Mouse (Mus musculus) skeletal muscle tissue, adult 2 months (tissue): ENCODE results near the gene Pcdh17.

Experiments
- DNase-seq: peaks from one replicate; pipeline ENCODE4 v3.0.0-alpha.2; 2012; ENCODE audit warnings: low read depth, low spot score

Pcdh17 gene

DNA sequence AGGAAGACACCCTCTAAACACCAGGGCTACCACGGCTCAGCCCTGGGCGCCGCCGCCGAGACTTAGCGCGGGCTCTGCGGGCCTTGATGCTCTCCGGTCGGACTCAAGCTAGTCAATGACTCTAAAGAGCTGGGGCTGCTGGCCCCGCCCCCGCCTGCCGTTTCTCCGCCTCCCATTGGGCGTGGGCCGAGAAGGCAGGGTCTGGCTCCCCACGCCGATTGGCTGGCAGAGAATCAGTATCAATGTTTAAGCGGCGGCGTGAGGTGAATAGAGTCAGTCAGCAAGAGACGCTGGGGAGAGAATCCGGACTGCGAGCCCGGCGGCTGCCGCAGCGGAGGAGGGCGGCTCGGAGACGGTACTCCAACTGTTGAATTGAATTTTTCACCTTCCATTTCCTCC, at the start of gene Pcdh17:
Gene Pcdh17, plus strand, starts transcription at position 276 of the 399 bp plus-strand sequence.
- DNase-seq, result peak; percentile 79

DNA sequence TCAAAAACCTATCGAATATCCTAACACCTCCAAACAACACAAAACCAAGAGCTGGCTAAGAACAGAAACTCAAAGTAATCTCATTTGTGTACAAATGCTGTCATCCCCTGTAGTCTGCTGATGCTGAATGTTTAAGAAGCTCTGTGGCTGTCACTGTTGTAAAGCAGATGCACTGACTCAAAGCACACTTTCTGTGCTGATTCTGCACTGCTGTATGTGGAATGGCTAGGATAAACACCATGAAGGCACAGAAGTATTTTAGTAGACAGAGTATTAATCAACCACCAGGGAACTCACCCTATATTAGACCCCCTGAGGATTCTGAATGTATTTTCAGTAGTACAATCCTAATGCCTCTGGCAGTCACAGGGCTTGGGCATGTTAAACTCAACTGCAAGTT, 46.2 kb upstream of the Pcdh17 start:
- DNase-seq, result no peak

DNA sequence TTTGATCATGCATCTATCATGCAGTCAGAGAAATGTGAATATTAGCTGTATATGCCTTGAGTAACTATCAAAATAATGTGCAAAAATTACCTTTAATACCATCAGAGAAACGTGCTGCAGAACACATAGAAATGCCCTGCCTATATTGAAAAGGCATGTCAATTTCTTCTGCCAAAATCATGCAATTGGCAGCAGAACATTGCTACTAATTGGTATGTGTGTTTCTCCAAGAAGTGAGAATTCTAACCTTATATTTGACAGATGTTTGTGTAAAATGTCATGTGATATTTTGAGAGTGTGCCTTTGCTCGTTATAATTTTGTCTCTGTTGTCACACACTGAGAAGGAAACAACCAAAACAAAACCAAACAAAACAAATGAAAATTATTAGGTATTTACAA, 18.6 kb upstream of the Pcdh17 start:
- DNase-seq, result no peak

DNA sequence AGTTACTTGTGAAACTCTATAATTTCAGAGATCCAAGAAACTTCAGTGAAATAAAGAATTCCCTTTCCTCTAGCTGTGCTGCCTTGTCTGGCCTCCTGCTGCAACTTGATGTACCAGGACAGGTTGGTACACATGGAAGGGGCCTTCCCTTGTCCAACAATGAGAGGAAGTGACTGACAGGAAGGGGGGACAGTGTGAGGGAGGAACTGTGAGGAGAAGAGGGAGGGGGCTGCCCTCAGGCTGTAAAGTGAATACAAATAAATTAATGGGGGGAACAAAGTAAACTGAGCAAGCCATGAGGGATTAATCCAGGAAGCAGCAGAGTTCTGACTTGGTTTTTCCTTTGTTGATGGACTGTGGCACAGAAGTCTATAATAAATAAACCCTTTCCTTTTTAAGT, 16.7 kb upstream of the Pcdh17 start:
- DNase-seq, result no peak

DNA sequence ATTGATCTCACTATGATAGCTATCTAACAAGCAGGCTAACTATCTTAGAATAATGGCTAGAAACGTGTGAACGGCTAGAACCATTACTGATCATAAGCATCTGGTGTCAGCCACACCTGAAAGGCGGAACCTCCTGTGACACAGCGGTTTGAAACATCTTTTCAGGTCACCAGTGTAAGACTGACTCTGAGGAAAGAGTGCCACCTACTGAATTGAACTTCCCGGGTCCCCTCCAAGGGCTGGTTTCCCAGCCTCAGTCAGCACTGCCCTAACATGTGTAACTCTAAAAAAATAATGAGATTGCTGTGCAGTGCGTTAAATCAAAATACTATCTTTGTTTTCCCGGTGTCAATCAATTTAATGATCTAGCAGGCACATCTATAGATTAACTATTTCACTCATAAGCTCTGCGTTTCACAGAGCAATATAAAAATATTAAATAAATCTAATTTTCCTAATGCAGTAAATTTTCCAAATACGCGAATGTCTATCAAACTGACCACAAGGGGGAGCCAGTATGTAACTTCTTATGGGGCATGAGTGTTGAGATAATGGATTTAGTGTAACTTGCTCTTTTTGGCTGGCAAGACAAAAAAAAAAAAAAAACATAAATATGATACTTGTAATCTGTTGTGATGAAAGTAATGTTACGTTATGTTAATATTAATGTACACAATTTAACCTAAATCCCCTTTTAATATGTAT, 5.1 kb upstream of the Pcdh17 start:
- no peak for DNase-seq

DNA sequence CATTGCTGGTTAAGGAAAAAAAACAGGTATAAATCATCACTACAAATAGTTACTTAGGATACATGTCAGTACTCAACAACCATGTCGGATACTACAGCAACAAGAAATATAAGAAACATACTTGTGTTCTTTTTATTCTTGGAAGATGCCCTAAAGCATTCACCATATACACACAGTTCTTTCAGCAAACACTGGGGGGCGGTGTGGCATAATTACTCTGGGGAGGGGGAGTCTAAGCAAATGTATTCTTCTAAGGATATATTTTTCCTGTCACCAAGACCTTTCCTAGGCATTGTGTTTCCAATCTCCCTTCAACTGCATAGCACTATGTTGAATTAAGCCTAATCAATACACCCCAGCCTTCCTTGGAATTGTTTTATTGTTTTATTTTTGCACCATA, 2.5 kb upstream of the Pcdh17 start:
- no peak for DNase-seq

DNA sequence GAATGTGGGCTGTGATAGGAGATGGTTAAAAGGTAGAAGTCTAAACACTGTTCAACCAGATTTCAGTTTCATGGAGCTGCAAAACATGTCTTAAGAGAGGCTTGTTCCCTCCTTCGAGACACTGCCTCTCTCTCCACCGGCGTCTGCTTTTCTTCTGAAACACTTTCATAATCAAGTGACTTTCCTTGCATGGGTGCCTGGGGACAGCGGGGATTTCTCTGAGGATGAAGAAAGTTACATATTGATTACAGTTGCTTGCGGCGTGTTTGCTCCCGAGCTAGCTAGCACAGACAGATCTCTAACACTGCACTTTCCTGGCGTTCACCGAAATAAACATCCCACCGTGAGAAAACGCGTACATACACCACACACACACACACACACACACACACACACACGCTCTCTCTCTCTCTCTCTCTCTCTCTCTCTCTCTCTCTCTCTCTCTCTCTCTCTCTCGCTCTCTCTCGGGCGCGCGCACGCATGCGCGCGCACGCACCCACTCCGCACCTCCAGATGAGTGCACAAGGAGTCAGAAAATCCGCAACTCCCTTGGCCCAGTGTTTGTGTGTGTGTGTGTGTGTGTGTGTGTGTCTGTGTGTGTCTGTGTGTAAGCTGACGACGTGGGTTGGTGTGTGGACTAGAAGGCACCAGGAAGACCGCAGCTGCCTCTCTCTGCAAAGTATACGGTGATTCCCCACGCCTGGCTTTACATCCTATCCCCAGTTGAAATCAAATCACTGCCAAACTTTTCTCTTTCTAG, 655 bp upstream of the Pcdh17 start:
- no peak for DNase-seq

DNA sequence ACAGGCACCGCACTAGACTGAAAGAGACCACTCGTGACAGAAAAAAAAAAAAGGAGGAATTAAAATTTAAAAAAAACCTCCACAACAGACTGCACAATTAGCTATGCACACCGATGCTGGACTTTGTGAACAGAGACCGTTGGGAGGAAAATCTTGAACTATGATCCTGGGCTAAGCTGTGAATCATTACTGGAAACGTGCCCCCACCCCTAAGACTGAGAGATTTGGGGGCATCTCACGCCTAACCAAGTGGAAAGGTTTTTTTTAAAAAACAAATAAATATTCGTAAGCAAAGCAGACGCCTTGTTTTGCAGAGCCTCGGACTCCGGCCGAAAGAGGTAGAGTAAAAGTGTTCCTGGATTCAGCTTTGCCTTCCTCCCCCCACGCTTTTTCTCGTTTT, 398 bp downstream of the Pcdh17 start:
- DNase-seq, result no peak

DNA sequence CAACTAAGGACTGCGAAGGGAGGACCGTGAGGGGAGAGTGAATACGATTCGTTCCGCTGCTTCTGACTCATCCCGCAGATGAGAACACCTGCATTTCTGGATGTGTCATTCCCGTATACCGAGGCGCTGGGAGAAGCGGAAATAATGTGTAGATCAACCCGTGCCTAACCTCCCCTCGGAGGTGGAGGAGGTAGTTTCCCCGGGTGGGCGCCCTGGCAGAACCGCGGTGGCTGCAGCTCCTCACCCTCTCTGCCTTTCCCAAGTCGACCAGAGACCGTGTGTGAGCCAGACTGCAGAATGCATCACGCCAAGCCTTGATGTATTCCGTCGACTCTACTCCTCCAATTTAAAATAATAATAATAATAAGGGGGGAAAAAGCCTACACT, 906 bp downstream of the Pcdh17 start:
- DNase-seq, result no peak

DNA sequence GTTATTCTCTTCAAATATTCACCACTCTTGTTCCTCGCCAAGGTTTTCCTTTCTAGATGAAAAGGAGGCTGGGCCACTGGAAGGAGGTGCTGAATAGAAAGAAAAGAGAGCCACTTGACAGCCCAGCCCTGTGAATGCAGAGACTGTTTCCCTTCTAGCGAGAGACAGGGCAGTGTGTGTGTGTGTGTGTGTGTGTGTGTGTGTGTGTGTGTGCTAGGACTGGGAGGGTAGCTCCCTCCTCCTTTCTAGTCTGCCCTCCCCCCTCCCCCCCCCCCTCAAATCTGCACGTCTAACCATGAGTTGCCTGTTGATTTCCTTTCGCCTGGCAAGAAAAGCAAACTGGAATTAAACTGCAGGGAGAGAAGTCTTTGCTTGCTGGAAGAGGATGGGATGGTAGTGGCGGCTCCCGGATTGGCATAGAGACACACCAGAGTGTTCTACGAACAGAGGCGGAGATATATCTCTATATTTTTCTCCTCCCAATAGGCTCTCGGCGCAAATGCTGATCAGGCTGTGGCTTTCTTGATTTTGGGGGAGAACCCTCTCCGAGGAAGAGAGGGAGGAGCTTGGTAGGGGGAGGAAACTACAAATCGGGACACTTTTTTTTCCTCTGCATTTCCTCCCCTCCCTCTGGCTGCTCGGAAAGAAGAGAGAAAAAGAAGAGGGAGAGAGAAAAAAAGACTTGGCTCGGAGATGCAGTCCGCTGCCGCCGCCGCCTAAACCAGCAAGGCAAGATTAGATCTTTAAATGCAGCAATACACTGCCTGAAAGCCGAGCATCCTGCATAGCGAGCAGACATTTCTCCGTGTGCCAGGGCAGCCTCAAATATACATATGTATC, 1.5 kb downstream of the Pcdh17 start:
- DNase-seq, result no peak

DNA sequence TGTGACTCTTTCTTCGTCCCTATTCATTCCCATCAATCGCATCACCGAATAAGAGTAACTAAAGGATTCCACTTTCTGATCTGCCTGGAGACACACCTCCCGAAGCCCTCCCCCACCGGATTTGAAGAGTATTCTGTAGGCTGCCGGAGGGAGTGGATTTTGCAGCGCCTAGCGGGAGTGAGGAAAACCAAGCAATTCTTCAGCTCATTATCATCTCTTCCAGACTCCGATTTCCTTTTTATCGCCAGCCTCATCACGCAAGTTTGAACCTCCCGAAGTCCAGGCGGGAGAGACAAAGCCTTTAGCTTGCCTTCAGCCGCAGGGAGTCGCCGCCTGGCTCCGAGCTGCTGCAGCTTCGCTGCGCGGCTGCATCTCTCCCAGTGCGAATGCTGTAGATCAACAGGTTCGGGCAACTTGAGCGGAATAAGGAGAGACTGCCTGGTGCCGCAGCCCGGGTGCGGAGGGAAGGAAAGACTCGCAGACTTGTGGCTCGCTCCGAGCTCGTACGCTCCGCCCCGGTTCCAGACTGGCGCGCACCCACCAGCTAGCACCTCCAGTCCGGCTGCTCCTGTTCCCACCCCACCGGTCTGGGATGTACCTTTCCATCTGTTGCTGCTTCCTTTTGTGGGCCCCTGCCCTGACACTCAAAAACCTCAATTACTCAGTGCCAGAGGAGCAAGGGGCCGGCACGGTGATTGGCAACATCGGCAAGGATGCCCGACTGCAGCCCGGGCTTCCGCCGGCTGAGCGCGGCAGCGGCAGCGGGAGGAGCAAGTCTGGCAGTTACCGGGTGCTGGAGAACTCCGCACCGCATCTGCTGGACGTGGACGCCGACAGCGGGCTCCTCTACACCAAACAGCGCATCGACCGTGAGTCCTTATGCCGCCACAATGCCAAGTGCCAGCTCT, 2.4 kb downstream of the Pcdh17 start:
- DNase-seq, result no peak

DNA sequence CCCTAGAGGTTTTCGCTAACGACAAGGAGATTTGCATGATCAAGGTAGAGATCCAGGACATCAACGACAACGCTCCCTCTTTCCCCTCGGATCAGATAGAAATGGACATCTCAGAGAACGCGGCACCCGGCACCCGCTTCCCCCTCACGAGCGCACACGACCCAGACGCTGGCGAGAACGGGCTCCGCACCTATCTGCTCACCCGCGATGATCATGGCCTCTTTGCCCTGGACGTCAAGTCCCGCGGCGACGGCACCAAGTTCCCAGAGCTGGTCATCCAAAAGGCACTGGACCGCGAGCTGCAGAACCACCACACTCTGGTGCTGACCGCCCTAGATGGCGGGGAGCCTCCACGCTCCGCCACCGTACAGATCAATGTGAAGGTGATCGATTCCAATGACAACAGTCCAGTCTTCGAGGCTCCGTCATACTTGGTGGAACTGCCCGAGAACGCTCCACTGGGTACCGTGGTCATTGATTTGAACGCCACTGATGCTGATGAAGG, 3.1 kb downstream of the Pcdh17 start:
- no peak for DNase-seq

DNA sequence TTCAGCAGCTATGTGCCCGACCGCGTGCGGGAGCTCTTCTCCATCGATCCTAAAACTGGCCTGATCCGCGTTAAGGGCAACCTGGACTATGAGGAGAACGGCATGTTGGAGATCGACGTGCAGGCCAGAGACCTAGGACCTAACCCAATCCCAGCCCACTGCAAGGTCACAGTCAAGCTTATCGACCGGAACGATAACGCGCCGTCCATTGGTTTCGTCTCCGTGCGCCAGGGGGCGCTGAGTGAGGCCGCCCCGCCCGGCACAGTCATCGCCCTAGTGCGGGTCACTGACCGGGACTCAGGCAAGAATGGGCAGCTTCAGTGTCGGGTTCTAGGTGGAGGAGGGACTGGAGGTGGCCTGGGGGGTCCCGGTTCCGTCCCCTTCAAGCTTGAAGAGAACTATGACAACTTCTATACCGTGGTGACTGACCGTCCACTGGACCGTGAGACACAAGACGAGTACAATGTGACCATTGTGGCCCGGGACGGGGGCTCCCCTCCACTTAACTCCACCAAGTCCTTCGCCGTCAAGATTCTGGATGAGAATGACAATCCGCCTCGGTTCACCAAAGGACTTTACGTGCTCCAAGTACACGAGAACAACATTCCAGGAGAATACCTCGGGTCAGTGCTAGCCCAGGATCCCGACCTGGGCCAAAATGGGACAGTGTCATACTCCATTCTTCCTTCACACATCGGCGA, 3.7 kb downstream of the Pcdh17 start:
- DNase-seq, result no peak

DNA sequence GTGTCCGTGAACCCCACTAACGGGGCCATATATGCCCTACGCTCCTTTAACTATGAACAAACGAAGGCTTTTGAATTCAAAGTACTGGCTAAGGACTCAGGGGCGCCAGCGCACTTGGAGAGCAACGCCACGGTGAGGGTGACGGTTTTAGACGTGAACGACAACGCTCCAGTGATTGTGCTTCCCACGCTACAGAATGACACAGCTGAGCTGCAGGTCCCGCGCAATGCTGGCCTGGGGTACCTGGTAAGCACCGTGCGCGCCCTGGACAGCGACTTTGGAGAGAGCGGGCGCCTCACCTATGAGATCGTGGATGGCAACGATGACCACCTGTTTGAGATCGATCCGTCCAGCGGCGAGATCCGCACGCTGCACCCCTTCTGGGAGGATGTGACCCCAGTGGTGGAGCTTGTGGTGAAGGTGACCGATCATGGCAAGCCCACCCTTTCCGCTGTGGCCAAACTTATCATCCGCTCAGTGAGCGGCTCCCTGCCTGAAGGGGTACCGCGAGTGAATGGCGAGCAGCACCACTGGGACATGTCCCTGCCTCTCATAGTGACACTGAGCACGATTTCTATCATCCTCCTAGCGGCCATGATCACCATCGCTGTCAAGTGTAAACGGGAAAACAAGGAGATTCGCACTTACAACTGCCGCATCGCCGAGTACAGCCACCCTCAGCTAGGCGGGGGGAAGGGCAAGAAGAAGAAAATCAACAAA, 4.5 kb downstream of the Pcdh17 start:
- no peak for DNase-seq

DNA sequence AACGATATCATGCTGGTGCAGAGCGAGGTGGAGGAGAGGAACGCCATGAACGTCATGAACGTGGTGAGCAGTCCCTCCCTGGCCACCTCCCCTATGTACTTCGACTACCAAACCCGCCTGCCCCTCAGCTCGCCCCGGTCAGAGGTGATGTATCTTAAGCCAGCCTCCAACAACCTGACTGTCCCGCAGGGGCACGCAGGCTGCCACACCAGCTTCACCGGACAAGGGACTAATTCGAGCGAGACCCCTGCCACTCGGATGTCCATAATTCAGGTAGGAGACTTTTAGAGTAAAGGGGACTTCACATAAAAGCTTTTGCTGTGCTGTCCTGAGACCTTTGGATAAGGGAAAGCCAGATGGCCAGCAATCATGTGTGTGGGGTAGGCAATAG, 5.0 kb downstream of the Pcdh17 start:
- DNase-seq, result no peak

DNA sequence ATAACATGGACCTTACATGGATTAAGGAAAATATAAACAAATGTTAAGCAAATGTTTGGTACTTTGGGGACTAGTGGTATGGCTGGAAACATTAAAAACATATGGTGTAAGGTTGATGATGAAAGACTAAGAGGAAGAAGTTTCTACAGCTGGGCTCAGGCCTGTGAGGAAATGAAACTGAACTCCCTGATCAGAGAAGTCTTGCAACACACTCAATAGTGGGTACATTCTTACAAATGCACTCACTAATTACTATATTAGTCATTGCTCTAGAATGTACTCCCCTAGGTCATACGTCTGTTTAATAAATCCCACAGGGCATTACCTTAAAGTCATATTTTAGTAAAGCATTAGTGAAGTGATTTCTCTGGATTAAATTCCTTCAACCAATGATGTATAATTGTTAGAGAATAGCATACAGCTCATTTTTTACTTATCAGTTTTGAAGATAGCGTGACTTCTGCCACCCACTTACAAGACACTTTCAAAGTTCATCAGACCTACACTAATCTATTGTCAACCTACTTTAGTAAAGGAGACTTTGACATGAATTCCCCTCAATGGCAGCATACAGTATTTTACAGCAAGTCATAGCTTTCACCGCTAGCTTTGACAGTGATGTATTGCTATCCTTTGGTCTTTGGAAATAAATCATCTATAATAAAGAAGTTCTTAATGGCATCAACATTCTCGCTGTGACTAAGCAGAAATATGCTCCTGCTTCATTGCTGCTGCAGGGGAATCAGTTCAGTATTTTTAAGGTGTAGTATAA, 10.9 kb downstream of the Pcdh17 start:
- no peak for DNase-seq

DNA sequence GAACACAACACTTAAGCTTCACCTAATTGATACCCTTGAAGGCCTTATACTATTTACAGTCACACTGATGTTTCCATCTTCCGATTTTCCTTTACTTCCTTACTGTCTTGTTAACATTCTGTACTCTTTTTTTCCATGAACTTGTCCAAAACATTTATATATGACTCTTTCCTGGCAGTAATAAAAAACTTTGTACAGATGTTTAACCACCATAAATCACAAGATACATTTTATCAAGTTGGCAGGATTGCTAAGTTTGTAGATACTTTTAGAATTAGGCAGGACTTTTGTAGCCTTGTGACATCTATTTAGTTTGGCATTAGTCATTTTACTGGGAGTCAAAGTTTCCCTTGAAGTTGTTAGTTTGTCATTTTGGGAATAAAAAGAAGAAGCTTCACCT, 32.1 kb downstream of the Pcdh17 start:
- no peak for DNase-seq

DNA sequence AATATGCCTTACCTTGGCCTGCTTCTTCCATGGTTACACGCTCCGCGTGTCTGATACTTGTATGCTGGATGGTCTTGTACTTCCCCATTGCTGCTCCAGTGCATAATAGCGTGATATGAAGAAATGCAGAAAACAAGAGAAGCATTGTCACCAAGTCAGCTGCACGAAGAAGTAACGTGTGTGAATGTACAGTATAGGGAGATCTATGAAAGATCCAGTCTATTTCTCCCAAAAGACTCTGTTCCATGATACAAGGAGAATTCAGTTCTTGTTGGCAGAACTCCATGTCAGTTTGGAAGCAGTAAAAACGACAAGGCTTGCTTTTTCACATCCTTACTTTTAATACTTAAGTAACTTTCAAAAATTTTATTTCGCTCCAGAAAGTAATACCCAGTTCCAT, 33.0 kb downstream of the Pcdh17 start:
- no peak for DNase-seq

DNA sequence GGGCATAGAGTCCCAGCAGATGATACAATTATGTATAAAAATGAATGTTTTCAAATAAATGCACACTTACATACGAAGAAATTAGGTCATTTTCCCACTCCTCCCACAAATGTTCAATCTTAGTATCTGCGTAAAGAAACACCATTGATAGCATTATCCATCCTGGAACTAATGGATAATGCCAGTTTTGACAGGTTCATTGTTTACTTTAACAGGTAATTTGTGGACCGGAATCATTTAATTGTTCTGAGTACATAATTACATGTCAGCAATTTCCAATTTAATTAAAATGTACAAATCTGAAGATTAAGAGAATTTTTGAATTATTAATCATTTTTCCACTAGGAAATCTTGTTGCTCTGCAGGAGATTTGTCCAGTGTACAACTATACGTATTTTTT, 33.5 kb downstream of the Pcdh17 start:
- no peak for DNase-seq
